Mouse (Mus musculus) kidney, adult 2 months (tissue): ENCODE results near the gene Cpa5.

Experiments used
- CTCF ChIP-seq: fragments of 200-500 bp; conservative IDR thresholded peaks from 2 replicates; pipeline ENCODE4 v1.5.1; 2011; ENCODE audit warnings: low read depth, mild to moderate bottlenecking, control low read depth, low read length, moderate library complexity, mixed read lengths; ENCODE audit not compliant: insufficient read depth, insufficient read length
- POLR2A ChIP-seq: fragments of 200-500 bp; IDR thresholded peaks from one replicate; pipeline ENCODE4 v1.6.1; 2011; ENCODE audit warnings: low read depth, low read length, control low read depth

GRCm38 (mm10) chr6:30620994-30621393 is 10.2 kb downstream of the Cpa5 start:
- TF ChIP-seq CTCF (no peak), POLR2A (no peak)
